Mouse (Mus musculus) CD4-positive, CD25-positive, alpha-beta regulatory T cell, adult 4 months (primary cell): ENCODE results near the gene Olfr543. TPM values are rescaled to one million over a fixed set of nuclear protein-coding genes. Genes with fewer than 3 reads are reported as not detected.

ENCODE experiments used
- ATAC-seq: one replicate; pipeline ENCODE4 v1.8.0; 2017
- polyA plus RNA-seq, 2 experiments: library from polyadenylated mRNA; unstranded; fragments of 100-300 nt; shearing (Covaris generic); gene quantifications; one replicate each; pipeline ENCODE4 v1.2.1; 2017

Olfr543 gene
- polyA plus RNA-seq, 2 experiments from 2014 or later, result 0.58 TPM; not detected in 1

DNA sequence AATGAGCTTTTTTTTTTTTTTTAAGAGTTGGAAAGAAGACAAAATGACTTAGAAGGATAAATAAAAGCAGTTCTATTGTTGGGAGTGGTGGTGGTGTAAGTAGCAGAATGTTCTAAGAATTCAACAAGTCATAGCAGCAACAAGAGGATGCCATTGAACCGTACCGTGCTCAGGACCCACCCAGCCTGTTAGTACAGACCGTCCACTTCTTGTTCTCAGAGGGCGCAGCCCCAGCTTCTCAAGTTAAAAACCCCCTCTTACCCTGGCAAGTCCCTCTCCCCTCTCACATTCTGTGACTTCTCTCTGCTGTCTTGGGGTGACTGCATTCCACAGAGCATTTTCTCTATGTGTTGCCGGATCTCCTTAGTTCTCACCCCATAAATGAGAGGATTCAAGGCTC, 4.9 kb downstream of the Olfr543 start:
- ATAC-seq, result no peak

DNA sequence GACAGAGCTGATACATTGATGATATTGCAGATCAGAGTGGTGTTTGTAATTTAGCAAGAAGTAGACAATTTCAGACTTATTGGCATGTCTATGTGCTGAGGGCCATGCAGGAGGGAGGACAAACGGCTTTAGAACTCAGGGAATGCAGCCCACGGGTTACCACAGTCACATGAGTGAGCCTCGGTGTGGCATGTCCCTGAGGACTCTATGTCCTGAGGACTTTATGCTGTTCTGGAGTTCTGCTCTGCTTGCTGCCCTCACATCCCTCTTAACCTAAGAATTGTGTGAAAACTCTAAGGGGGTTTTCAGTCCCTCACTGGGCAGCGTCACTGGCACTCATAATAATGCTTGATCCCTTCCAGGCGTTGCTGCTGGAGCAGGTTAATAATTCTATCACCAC, 8.8 kb downstream of the Olfr543 start:
- ATAC-seq, result no peak

GRCm38 (mm10) chr7:102467566-102467965, 13.9 kb downstream of the Olfr543 start:
- no peak for ATAC-seq

DNA sequence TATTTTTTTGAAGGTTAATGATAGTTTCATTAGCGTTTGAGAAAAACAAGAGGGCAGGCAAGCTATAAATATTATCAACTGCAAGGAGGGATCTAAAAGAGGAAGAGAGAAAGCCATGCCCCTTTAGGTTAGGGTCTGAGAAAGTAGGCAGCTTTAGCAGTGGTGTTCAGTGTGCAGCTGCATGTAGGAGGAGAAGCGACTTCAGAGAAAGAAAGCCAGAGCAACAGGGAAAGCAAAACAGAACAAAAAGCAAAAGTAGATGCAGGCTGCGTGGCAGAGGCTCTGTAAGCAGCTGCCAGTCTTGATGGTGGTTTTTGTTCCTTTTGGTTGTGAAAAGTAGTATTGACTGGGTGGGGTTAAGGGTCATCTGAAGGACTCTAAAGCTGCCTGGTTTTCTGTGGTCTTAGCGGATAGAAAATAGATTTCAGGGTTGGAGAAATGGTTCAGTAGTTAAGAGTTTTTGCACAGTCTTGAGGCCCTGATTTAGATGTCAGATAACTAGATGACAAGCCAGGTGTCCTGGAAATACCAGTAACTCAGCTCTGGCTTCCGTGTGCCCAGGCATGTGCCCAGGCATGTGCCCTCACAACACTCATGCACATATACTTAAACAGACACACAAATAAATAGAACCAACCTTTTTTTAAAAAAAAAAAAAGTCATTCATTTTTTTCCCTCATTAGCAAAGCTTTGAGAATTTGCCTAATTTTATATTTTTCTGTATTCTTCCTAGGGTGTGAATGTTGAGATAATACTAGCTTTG, 22.7 kb downstream of the Olfr543 start:
- ATAC-seq, result no peak

- no peak for ATAC-seq
These were observed 35.0 kb downstream of the Olfr543 start for GRCm38 (mm10) chr7:102446438-102446837.

GRCm38 (mm10) chr7:102444301-102444700, 37.2 kb downstream of the Olfr543 start:
- ATAC-seq, result no peak

DNA sequence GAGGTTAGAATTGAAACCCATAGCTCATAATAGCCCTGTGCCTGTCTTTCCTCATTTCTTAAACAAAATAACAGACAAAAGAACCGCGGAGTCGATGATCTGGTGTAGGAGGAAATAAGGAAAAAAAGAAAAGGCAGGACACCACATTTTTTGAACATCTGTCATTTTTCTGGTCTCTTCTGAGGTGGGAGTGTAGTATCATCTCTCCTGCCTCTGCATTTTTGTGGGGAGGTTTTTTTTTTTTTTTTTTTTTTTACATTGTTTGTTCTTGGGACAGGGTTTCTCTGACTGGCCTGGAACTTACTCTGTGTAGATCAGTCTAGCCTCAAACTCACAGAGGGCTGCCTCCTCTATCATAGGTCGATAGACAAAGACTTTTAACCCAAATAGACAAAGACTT, 39.0 kb downstream of the Olfr543 start:
- no peak for ATAC-seq

GRCm38 (mm10) chr7:102441657-102442391, 39.7 kb downstream of the Olfr543 start, which contains the start of gene Rrm1:
TSS of gene Rrm1 (plus strand) at chr7:102441695.
- ATAC-seq, result peak; percentile 99

GRCm38 (mm10) chr7:102440822-102441656, 40.4 kb downstream of the Olfr543 start:
- no peak for ATAC-seq

DNA sequence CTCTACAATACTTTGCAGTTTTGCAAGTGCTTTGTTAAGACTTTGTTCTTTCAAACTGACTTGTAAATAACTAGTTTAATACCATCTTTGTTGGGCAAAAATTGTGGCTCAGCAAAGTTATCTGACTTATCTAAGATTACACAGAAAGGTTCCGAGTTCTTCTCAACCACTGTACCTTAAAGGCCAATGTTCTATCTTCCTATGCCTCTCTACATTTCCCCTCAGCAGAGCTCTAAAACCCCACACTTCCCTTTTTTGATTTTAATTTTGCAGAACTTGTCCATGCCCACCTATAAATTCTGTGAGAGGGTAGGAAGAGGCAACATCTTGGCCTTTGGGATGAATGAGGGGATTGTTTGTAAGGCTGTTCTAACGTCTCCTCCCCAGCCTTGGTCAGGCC, 47.1 kb downstream of the Olfr543 start:
- ATAC-seq, result no peak

Other genes with a start within 250 kb of the Olfr543 start
- gene Rhog, start 225.6 kb downstream of the Olfr543 start, polyA plus RNA-seq, result 100 to 1,000 TPM; 146 to 173 TPM
- gene Stim1, start 213.9 kb downstream of the Olfr543 start, polyA plus RNA-seq, result 10 to 100 TPM; 48.9 to 54.7 TPM
- gene Rrm1, start 40.0 kb downstream of the Olfr543 start, polyA plus RNA-seq, result 10 to 100 TPM; 48.5 to 59.7 TPM
- gene Olfr544, start 6.6 kb upstream of the Olfr543 start, polyA plus RNA-seq, result not detected
- gene Olfr545, start 17.9 kb upstream of the Olfr543 start, polyA plus RNA-seq, result not detected
- gene Olfr547, start 53.1 kb upstream of the Olfr543 start, polyA plus RNA-seq, result not detected
- gene Olfr548-ps1, start 59.2 kb upstream of the Olfr543 start, polyA plus RNA-seq, result not detected
- not detected for gene Olfr549, start 68.2 kb upstream of the Olfr543 start, polyA plus RNA-seq
- 10 to 100 TPM in 1 of 2 experiments, 1 to 10 TPM in 1; 8.5 to 11.4 TPM for gene Trim21, start 83.8 kb upstream of the Olfr543 start, polyA plus RNA-seq
- gene Olfr550, start 89.8 kb upstream of the Olfr543 start, polyA plus RNA-seq, result not detected
- gene Olfr551, start 110.2 kb upstream of the Olfr543 start, polyA plus RNA-seq, result not detected
- under 1 TPM in 1 of 2 experiments, not detected in 1; 0.09 TPM for gene Olfr552, start 116.1 kb upstream of the Olfr543 start, polyA plus RNA-seq
- not detected for gene Olfr553, start 136.5 kb upstream of the Olfr543 start, polyA plus RNA-seq
- gene Olfr554, start 156.8 kb upstream of the Olfr543 start, polyA plus RNA-seq, result not detected
- not detected for gene Olfr555, start 177.1 kb upstream of the Olfr543 start, polyA plus RNA-seq
- not detected for gene Olfr556, start 183.2 kb upstream of the Olfr543 start, polyA plus RNA-seq
- 10 to 100 TPM; 15.7 to 20.6 TPM for gene Trim68, start 205.6 kb upstream of the Olfr543 start, polyA plus RNA-seq
- not detected for gene Olfr557, start 214.2 kb upstream of the Olfr543 start, polyA plus RNA-seq
- not detected for gene Olfr558, start 220.5 kb upstream of the Olfr543 start, polyA plus RNA-seq
- not detected for gene Olfr33, start 237.4 kb upstream of the Olfr543 start, polyA plus RNA-seq
- not detected for gene Olfr559, start 245.8 kb upstream of the Olfr543 start, polyA plus RNA-seq